In genomic region chr6:32601306-32601705, GRCm38 (mm10) we compare ENCODE assay signal across 27 mouse cellular contexts.
"Had no signal": no experiment of that assay in that cellular context is flagged by ENCODE, and none has a peak within 500 bp of the region (broad histone marks: within the 10 kb centered on the region; RNA-seq: fewer than 3 reads in every experiment).

No protein-coding gene starts in this region.

- H3K9ac ChIP-seq: forebrain, postnatal 0 days; heart, embryonic 13.5 days; heart, embryonic 15.5 days; hindbrain, embryonic 12.5 days; hindbrain, embryonic 14.5 days; intestine, embryonic 15.5 days; kidney, embryonic 15.5 days; limb, embryonic 12.5 days; liver, embryonic 13.5 days had no signal

- H3K9me3 ChIP-seq: heart, embryonic 13.5 days; heart, embryonic 15.5 days; hindbrain, embryonic 10.5 days; hindbrain, embryonic 12.5 days; intestine, embryonic 15.5 days; kidney, embryonic 15.5 days; limb, embryonic 10.5 days; limb, embryonic 12.5 days; liver, embryonic 13.5 days had no signal

- H3K27ac ChIP-seq: heart, adult 2 months; heart, embryonic 13.5 days; heart, embryonic 15.5 days; hindbrain, embryonic 10.5 days; hindbrain, embryonic 12.5 days; hindbrain, embryonic 14.5 days; intestine, embryonic 15.5 days; kidney, embryonic 15.5 days; kidney, postnatal 0 days; layer of hippocampus, adult 2 months; left cerebral cortex, adult 2 months; limb, embryonic 10.5 days; limb, embryonic 12.5 days; liver, embryonic 13.5 days had no signal

- ATAC-seq: forebrain, postnatal 0 days; hindbrain, embryonic 16.5 days; inflammation-experienced regulatory T-cells, adult 6 months; intestine, embryonic 15.5 days; intestine, postnatal 0 days had no signal

- H3K4me1 ChIP-seq: heart, embryonic 13.5 days; heart, embryonic 15.5 days; hindbrain, embryonic 10.5 days; intestine, embryonic 15.5 days; kidney, embryonic 15.5 days; limb, embryonic 10.5 days; limb, embryonic 12.5 days; liver, embryonic 13.5 days had no signal

- H3K27me3 ChIP-seq: heart, embryonic 15.5 days; hindbrain, embryonic 12.5 days; intestine, embryonic 15.5 days; kidney, embryonic 15.5 days; liver, embryonic 13.5 days had no signal

- H3K36me3 ChIP-seq: heart, embryonic 13.5 days; heart, embryonic 15.5 days; hindbrain, embryonic 10.5 days; hindbrain, embryonic 12.5 days; intestine, embryonic 15.5 days; kidney, embryonic 15.5 days; limb, embryonic 10.5 days; limb, embryonic 12.5 days; liver, embryonic 13.5 days had no signal

- H3K4me3 ChIP-seq: heart, adult 2 months; heart, embryonic 13.5 days; heart, embryonic 15.5 days; hindbrain, embryonic 10.5 days; hindbrain, embryonic 12.5 days; intestine, embryonic 15.5 days; kidney, embryonic 15.5 days; layer of hippocampus, adult 2 months; left cerebral cortex, adult 2 months; limb, embryonic 10.5 days; limb, embryonic 12.5 days; liver, embryonic 13.5 days had no signal

- DNase-seq: forebrain, postnatal 0 days; gastrocnemius, postnatal 14 days; gastrocnemius, postnatal 36 days; heart, adult 2 months; heart, postnatal 14 days; heart, postnatal 4 days; kidney, adult 8-10 months; kidney, postnatal 4 days; liver; liver, embryonic 13.5 days had no signal

- H3K4me2 ChIP-seq: heart, embryonic 11.5 days; heart, embryonic 13.5 days; heart, embryonic 15.5 days; hindbrain, embryonic 12.5 days; hindbrain, embryonic 14.5 days; intestine, embryonic 15.5 days; kidney, embryonic 15.5 days; limb, embryonic 12.5 days; liver, embryonic 11.5 days; liver, embryonic 13.5 days had no signal
